Mouse (Mus musculus) hindbrain, embryonic 11.5 days (tissue): ENCODE results near the gene Ap1g1. TPM values are rescaled to one million over a fixed set of nuclear protein-coding genes. Genes with fewer than 3 reads are reported as not detected.
A peak's percentile ranks its signal among the peaks of the same experiment; 100 is the strongest.

Experiments
- ATAC-seq: fragments of 200-750 bp; cut with Nextera tagmentation; 2 replicates; pipeline ENCODE4 v1.8.0; 2017; ENCODE audit warnings: mild to moderate bottlenecking, moderate TSS enrichment, moderate library complexity; ENCODE audit not compliant: low FRiP score
- DNase-seq: peaks from one replicate; pipeline ENCODE4 v3.0.0-alpha.2; 2015; ENCODE audit warnings: low spot score
- H3K27ac ChIP-seq: fragments of 300-500 bp; sonication (generic); 2 replicates; pipeline ENCODE4 v1.5.1; 2014; ENCODE audit warnings: mild to moderate bottlenecking, low read depth, low read length
- H3K27me3 ChIP-seq: fragments of 300-500 bp; sonication (generic); 2 replicates; pipeline ENCODE4 v1.6.1; 2014; ENCODE audit warnings: mild to moderate bottlenecking, low read length, moderate library complexity, mixed read lengths; ENCODE audit not compliant: control insufficient read depth, insufficient read depth
- H3K36me3 ChIP-seq: fragments of 300-500 bp; sonication (generic); 2 replicates; pipeline ENCODE4 v1.6.1; 2014; ENCODE audit warnings: mild to moderate bottlenecking, low read length, moderate library complexity, mixed read lengths; ENCODE audit not compliant: control insufficient read depth, insufficient read depth
- H3K4me1 ChIP-seq: fragments of 300-500 bp; sonication (generic); replicated peaks from 2 replicates; pipeline ENCODE4 v1.6.1; 2014; ENCODE audit warnings: low read length, mixed read lengths; ENCODE audit not compliant: control insufficient read depth, insufficient read depth
- H3K4me2 ChIP-seq: fragments of 300-500 bp; sonication (generic); replicated peaks from 2 replicates; pipeline ENCODE4 v1.6.1; 2014; ENCODE audit warnings: mild to moderate bottlenecking, low read depth, low read length
- H3K4me3 ChIP-seq: fragments of 300-500 bp; sonication (generic); 2 replicates; pipeline ENCODE4 v1.5.1; 2014; ENCODE audit warnings: low read depth, low read length
- H3K9ac ChIP-seq: fragments of 300-500 bp; sonication (generic); 2 replicates; pipeline ENCODE4 v1.6.1; 2014; ENCODE audit warnings: low read depth, low read length
- H3K9me3 ChIP-seq: fragments of 300-500 bp; sonication (generic); 2 replicates; pipeline ENCODE4 v1.6.1; 2016; ENCODE audit warnings: low read length; ENCODE audit not compliant: control insufficient read depth
- WGBS: fragments of 180-500 bp; shearing (Covaris S2); extraction: QIAGEN DNeasy Blood & Tissue Kit; methylation state at CpG from one replicate; pipeline ENCODE4 v1.1.7; 2014; 5-methylcytosine and 5-hydroxymethylcytosine counted together
- polyA plus RNA-seq: library from polyadenylated mRNA; unstranded; fragments of >200 nt; fragmentation: Nextera tagmentation; extraction: Ambion mirVana; gene quantifications from 2 replicates; pipeline ENCODE4 v1.2.1, GENCODE M21; 2014

Gene Ap1g1
- polyA plus RNA-seq, 1 experiment from 2014 or later, result 33.8 TPM

DNA sequence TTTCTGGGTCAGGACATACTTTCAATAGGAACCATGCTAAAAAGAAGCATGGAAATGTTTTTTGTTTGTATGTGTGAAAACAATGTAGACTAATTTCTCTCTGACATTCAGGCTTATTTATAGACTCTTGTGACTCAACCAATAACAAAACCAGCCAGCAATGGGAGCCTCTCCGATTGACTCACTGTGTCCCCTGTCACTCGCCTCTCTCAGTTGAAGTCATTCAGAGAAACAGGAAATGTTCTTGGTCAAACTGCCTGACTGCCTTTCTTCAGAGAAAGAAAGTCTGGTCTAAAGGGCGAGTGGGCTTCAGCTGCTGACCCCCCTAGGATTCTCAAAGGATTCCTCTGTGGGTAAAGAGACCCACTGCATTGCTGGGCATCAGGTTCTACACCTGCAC is 5.2 kb upstream of the Ap1g1 start:
- H3K27ac ChIP-seq, result no peak overlapping the region
- H3K4me2 ChIP-seq, result no peak overlapping the region
- H3K9ac ChIP-seq, result no peak overlapping the region
- no peak for ATAC-seq
- 60% methylated on average over 3 of the region's 3 CpGs for WGBS
- H3K27me3 ChIP-seq, result no peaks in the 10 kb centered on the region
- no peak overlapping the region for H3K4me3 ChIP-seq
- H3K9me3 ChIP-seq, result no peaks in the 10 kb centered on the region
- H3K4me1 ChIP-seq, result no peaks in the 10 kb centered on the region
- H3K36me3 ChIP-seq, result no peaks in the 10 kb centered on the region
- DNase-seq, result no peak

GRCm38 (mm10) chr8:109777851-109778250 is 503 bp upstream of the Ap1g1 start:
- Histone ChIP-seq H3K9ac (peak overlapping the region; percentile 98), H3K36me3 (no peaks in the 10 kb centered on the region), H3K27ac (no peak overlapping the region), H3K4me3 (peak overlapping the region; percentile 93), H3K4me1 (0 out of 2 replicates have a peak, but pooled peaks cover 2% of the 10 kb centered on the region), H3K27me3 (no peaks in the 10 kb centered on the region), H3K4me2 (peak overlapping the region; percentile 85), H3K9me3 (no peaks in the 10 kb centered on the region)
- ATAC-seq, result peak; percentile 5; the same call in 1 of the 2 replicates
- DNase-seq, result peak; percentile 1
- 30% methylated on average over 5 of the region's 5 CpGs for WGBS

DNA sequence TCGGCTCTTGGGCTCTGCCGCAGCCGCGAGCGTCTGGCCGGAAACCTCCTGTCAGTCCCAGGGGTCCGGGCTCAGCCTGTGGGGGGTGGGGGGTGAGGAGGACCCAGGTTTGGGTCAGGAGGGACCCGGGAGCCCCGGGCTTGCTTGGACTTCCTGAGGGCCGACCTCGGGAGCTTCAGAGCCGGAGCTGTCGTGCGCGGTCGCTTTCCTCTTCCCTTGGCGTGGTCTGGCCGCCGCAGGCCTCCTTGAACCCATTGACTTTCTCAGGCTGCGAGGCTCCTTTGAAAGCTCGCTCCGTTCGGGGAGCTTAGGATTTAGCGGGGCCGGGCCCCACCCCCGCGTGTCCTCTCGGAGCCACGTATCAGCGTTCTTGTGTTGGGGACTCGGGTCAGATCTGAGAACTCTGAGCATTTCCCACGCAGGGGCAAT is 653 bp downstream of the Ap1g1 start:
- Histone ChIP-seq H3K9me3 (no peaks in the 10 kb centered on the region), H3K4me3 (peak overlapping the region; percentile 93), H3K4me1 (0 out of 2 replicates have a peak, but pooled peaks cover 2% of the 10 kb centered on the region), H3K4me2 (peak overlapping the region; percentile 85), H3K36me3 (no peaks in the 10 kb centered on the region), H3K9ac (peak overlapping the region; percentile 98), H3K27ac (peak overlapping the region; percentile 97), H3K27me3 (no peaks in the 10 kb centered on the region)
- DNase-seq, result no peak
- peak; percentile 77; the same call in 1 of the 2 replicates for ATAC-seq
- WGBS, result 0% methylated on average over 32 of the region's 32 CpGs

- peak overlapping the region; percentile 85 for H3K4me2 ChIP-seq
- 25% methylated on average over 24 of the region's 24 CpGs for WGBS
- H3K4me3 ChIP-seq, result peak overlapping the region; percentile 93
- H3K9me3 ChIP-seq, result no peaks in the 10 kb centered on the region
- H3K27me3 ChIP-seq, result no peaks in the 10 kb centered on the region
- ATAC-seq (no peak; the same call in 1 of the 2 replicates), DNase-seq (no peak)
- peak overlapping the region; percentile 98 for H3K9ac ChIP-seq
- H3K4me1 ChIP-seq, result 0 out of 2 replicates have a peak, but pooled peaks cover 2% of the 10 kb centered on the region
- no peak overlapping the region; the same call in 1 of the 2 replicates for H3K27ac ChIP-seq
- no peaks in the 10 kb centered on the region for H3K36me3 ChIP-seq
Measured at GRCm38 (mm10) chr8:109779431-109780228, 1.3 kb downstream of the Ap1g1 start.

- no peaks in the 10 kb centered on the region for H3K36me3 ChIP-seq
- DNase-seq (no peak), ATAC-seq (no peak)
- no peak overlapping the region for H3K4me3 ChIP-seq
- no peak overlapping the region for H3K4me2 ChIP-seq
- H3K27ac ChIP-seq, result no peak overlapping the region
- no peaks in the 10 kb centered on the region for H3K9me3 ChIP-seq
- WGBS, result 80% methylated on average over 4 of the region's 4 CpGs
- 0 out of 2 replicates have a peak, but pooled peaks cover 2% of the 10 kb centered on the region for H3K4me1 ChIP-seq
- H3K9ac ChIP-seq, result no peak overlapping the region
- H3K27me3 ChIP-seq, result no peaks in the 10 kb centered on the region
Measured at GRCm38 (mm10) chr8:109780548-109780947, 2.2 kb downstream of the Ap1g1 start.

- H3K36me3 ChIP-seq, result no peaks in the 10 kb centered on the region
- no peak overlapping the region for H3K27ac ChIP-seq
- no peak overlapping the region for H3K9ac ChIP-seq
- ATAC-seq (no peak), DNase-seq (no peak)
- no peaks in the 10 kb centered on the region for H3K27me3 ChIP-seq
- no peak overlapping the region for H3K4me3 ChIP-seq
- 91% methylated on average over 2 of the region's 2 CpGs for WGBS
- no peaks in the 10 kb centered on the region for H3K9me3 ChIP-seq
- no peaks in the 10 kb centered on the region for H3K4me1 ChIP-seq
- H3K4me2 ChIP-seq, result no peak overlapping the region
Measured at GRCm38 (mm10) chr8:109790938-109791337, 12.6 kb downstream of the Ap1g1 start.

- H3K27ac ChIP-seq, result no peak overlapping the region
- H3K4me2 ChIP-seq, result no peak overlapping the region
- 81% methylated on average over 1 of the region's 1 CpGs for WGBS
- no peaks in the 10 kb centered on the region for H3K27me3 ChIP-seq
- DNase-seq (no peak), ATAC-seq (no peak)
- H3K4me3 ChIP-seq, result no peak overlapping the region
- no peaks in the 10 kb centered on the region for H3K4me1 ChIP-seq
- H3K9ac ChIP-seq, result no peak overlapping the region
- H3K36me3 ChIP-seq, result no peaks in the 10 kb centered on the region
- no peaks in the 10 kb centered on the region for H3K9me3 ChIP-seq
Measured at GRCm38 (mm10) chr8:109795166-109795565, 16.8 kb downstream of the Ap1g1 start.

DNA sequence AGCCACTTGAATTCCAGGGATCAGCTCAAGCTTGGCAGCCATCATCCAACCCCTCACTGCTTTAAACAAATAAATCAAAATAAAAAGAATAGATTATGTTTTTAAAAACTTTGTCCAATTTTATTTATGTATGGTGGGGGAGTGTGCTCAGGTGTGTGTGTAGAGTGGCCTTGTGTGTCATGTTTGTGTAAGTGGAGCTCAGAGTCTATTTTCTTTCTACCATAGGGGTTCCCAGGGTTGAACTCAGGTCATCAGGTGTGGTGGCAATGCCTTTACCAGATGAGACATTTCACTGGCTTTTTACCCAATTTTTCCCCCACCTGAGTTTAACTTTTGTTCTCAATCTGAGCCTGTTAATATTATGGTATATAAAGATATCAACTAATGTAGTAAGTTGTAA is 20.4 kb downstream of the Ap1g1 start:
- no peaks in the 10 kb centered on the region for H3K4me1 ChIP-seq
- no peak overlapping the region for H3K4me2 ChIP-seq
- no peaks in the 10 kb centered on the region for H3K9me3 ChIP-seq
- DNase-seq, result no peak
- H3K4me3 ChIP-seq, result no peak overlapping the region
- no peak overlapping the region for H3K27ac ChIP-seq
- no peaks in the 10 kb centered on the region for H3K36me3 ChIP-seq
- no peak overlapping the region for H3K9ac ChIP-seq
- no peak for ATAC-seq
- no peaks in the 10 kb centered on the region for H3K27me3 ChIP-seq

GRCm38 (mm10) chr8:109799245-109799644 is 20.9 kb downstream of the Ap1g1 start:
- no peaks in the 10 kb centered on the region for H3K9me3 ChIP-seq
- H3K27ac ChIP-seq, result no peak overlapping the region
- 74% methylated on average over 4 of the region's 4 CpGs for WGBS
- ATAC-seq (no peak), DNase-seq (no peak)
- no peak overlapping the region for H3K4me2 ChIP-seq
- no peaks in the 10 kb centered on the region for H3K27me3 ChIP-seq
- no peaks in the 10 kb centered on the region for H3K4me1 ChIP-seq
- no peaks in the 10 kb centered on the region for H3K36me3 ChIP-seq
- no peak overlapping the region for H3K9ac ChIP-seq
- no peak overlapping the region for H3K4me3 ChIP-seq
